Mouse (Mus musculus): ENCODE data around the gene Gp1ba. TPM values are rescaled to one million over a fixed set of nuclear protein-coding genes. Genes with fewer than 3 reads are reported as not detected.
A peak's percentile ranks its signal among the peaks of the same experiment; 100 is the strongest.

The Gp1ba gene
- polyA plus RNA-seq, 1 experiment from 2014 or later: 0.14 TPM

GRCm38 (mm10) chr11:70649185-70649734 lies 10.3 kb downstream of the Gp1ba start:
- Histone ChIP-seq H3K4me2 (no peak overlapping the region), H3K9ac (no peak overlapping the region), H3K9me3 (no peaks in the 10 kb centered on the region), H3K36me3 (replicated peaks) (peaks cover 36% of the 10 kb centered on the region), H3K4me1 (peaks cover 54% of the 10 kb centered on the region), H3K4me3 (no peak overlapping the region), H3K27ac (no peak overlapping the region), H3K27me3 (replicated peaks) (no peaks in the 10 kb centered on the region)
- WGBS: 85% methylated on average over 8 of the region's 8 CpGs
- ATAC-seq (replicated peaks): no peak

- no peak for ATAC-seq (replicated peaks)
- peaks cover 52% of the 10 kb centered on the region for H3K4me1 ChIP-seq
- no peaks in the 10 kb centered on the region for H3K27me3 ChIP-seq (replicated peaks)
- 82% methylated on average over 12 of the region's 12 CpGs for WGBS
- no peak overlapping the region for H3K4me3 ChIP-seq
- no peaks in the 10 kb centered on the region for H3K9me3 ChIP-seq
- H3K9ac ChIP-seq: no peak overlapping the region
- H3K36me3 ChIP-seq (replicated peaks): peaks cover 31% of the 10 kb centered on the region
- H3K4me2 ChIP-seq: no peak overlapping the region
- no peak overlapping the region for H3K27ac ChIP-seq
Observed at GRCm38 (mm10) chr11:70650322-70651175, 11.6 kb downstream of the Gp1ba start.

GRCm38 (mm10) chr11:70651391-70651790 lies 12.5 kb downstream of the Gp1ba start:
- no peak for ATAC-seq (replicated peaks)
- Histone ChIP-seq H3K27me3 (replicated peaks) (no peaks in the 10 kb centered on the region), H3K4me2 (no peak overlapping the region), H3K9ac (no peak overlapping the region), H3K4me3 (no peak overlapping the region), H3K36me3 (replicated peaks) (peaks cover 31% of the 10 kb centered on the region), H3K27ac (no peak overlapping the region), H3K9me3 (no peaks in the 10 kb centered on the region), H3K4me1 (peaks cover 52% of the 10 kb centered on the region)
- WGBS: 81% methylated on average over 2 of the region's 2 CpGs

GRCm38 (mm10) chr11:70652029-70652883 lies 13.3 kb downstream of the Gp1ba start:
- Histone ChIP-seq H3K9ac (no peak overlapping the region), H3K4me1 (peaks cover 54% of the 10 kb centered on the region), H3K4me3 (peak overlapping the region; percentile 99), H3K27me3 (replicated peaks) (0 out of 2 replicates have a peak, but pooled peaks cover 2% of the 10 kb centered on the region), H3K4me2 (peak overlapping the region; percentile 93), H3K27ac (no peak overlapping the region), H3K9me3 (no peaks in the 10 kb centered on the region), H3K36me3 (replicated peaks) (peaks cover 31% of the 10 kb centered on the region)
- WGBS: 71% methylated on average over 12 of the region's 12 CpGs
- no peak for ATAC-seq (replicated peaks)

GRCm38 (mm10) chr11:70652884-70653344 lies 14.0 kb downstream of the Gp1ba start:
- Histone ChIP-seq H3K4me3 (peak overlapping the region; percentile 99), H3K9me3 (no peaks in the 10 kb centered on the region), H3K9ac (peak overlapping the region; percentile 99; the same call in 1 of the 2 replicates), H3K27me3 (replicated peaks) (0 out of 2 replicates have a peak, but pooled peaks cover 2% of the 10 kb centered on the region), H3K4me1 (peaks cover 52% of the 10 kb centered on the region), H3K36me3 (replicated peaks) (peaks cover 31% of the 10 kb centered on the region), H3K4me2 (peak overlapping the region; percentile 93), H3K27ac (peak overlapping the region; percentile 97)
- ATAC-seq (replicated peaks): no peak
- WGBS: 60% methylated on average over 6 of the region's 6 CpGs

GRCm38 (mm10) chr11:70653345-70654197 lies 14.6 kb downstream of the Gp1ba start:
- H3K36me3 ChIP-seq (replicated peaks): peaks cover 31% of the 10 kb centered on the region
- ATAC-seq (replicated peaks): peak; percentile 61
- H3K4me3 ChIP-seq: peak overlapping the region; percentile 99
- under 1% methylated on average over 62 of the region's 63 CpGs for WGBS
- peak overlapping the region; percentile 93 for H3K4me2 ChIP-seq
- peaks cover 45% of the 10 kb centered on the region for H3K4me1 ChIP-seq
- peak overlapping the region; percentile 97 for H3K27ac ChIP-seq
- H3K9ac ChIP-seq: peak overlapping the region; percentile 99
- H3K27me3 ChIP-seq (replicated peaks): 0 out of 2 replicates have a peak, but pooled peaks cover 2% of the 10 kb centered on the region
- H3K9me3 ChIP-seq: no peaks in the 10 kb centered on the region

- ATAC-seq (replicated peaks): peak; percentile 61
- under 1% methylated on average over 61 of the region's 61 CpGs for WGBS
Observed at GRCm38 (mm10) chr11:70654198-70654922, 15.4 kb downstream of the Gp1ba start, which contains the start of gene Pfn1. Pfn1 (minus strand) TSS chr11:70654644.

GRCm38 (mm10) chr11:70654923-70655570 lies 16.1 kb downstream of the Gp1ba start:
- peaks cover 19% of the 10 kb centered on the region for H3K36me3 ChIP-seq (replicated peaks)
- ATAC-seq (replicated peaks): peak; percentile 63
- H3K9me3 ChIP-seq: no peaks in the 10 kb centered on the region
- peak overlapping the region; percentile 93 for H3K4me2 ChIP-seq
- H3K27ac ChIP-seq: peak overlapping the region; percentile 97
- WGBS: under 1% methylated on average over 48 of the region's 48 CpGs
- peak overlapping the region; percentile 99 for H3K4me3 ChIP-seq
- H3K27me3 ChIP-seq (replicated peaks): 0 out of 2 replicates have a peak, but pooled peaks cover 2% of the 10 kb centered on the region
- H3K9ac ChIP-seq: peak overlapping the region; percentile 99
- peaks cover 38% of the 10 kb centered on the region for H3K4me1 ChIP-seq

More at GRCm38 (mm10) chr11:70654198-70654922, 15.4 kb downstream of the Gp1ba start, which contains the start of gene Pfn1:
- Histone ChIP-seq H3K4me2 (peak within 1 kb of the TSS; percentile 93), H3K4me3 (peak within 1 kb of the TSS; percentile 99), H3K27ac (peak within 1 kb of the TSS; percentile 97), H3K9ac (peak within 1 kb of the TSS; percentile 99), H3K4me1 (peaks cover 38% of the 10 kb centered on the region), H3K27me3 (replicated peaks) (0 out of 2 replicates have a peak, but pooled peaks cover 2% of the 10 kb centered on the region), H3K36me3 (replicated peaks) (peaks cover 26% of the 10 kb centered on the region), H3K9me3 (no peaks in the 10 kb centered on the region)

- Histone ChIP-seq H3K4me2 (peak overlapping the region; percentile 93), H3K9ac (peak overlapping the region; percentile 99), H3K36me3 (replicated peaks) (peaks cover 13% of the 10 kb centered on the region), H3K4me1 (peaks cover 36% of the 10 kb centered on the region), H3K27ac (peak overlapping the region; percentile 97), H3K9me3 (no peaks in the 10 kb centered on the region), H3K4me3 (peak overlapping the region; percentile 99), H3K27me3 (replicated peaks) (0 out of 2 replicates have a peak, but pooled peaks cover 2% of the 10 kb centered on the region)
- WGBS: 1% methylated on average over 59 of the region's 61 CpGs
- ATAC-seq (replicated peaks): no peak; the same call in 1 of the 2 replicates
Observed at GRCm38 (mm10) chr11:70655571-70656455, 16.9 kb downstream of the Gp1ba start.
